Mouse (Mus musculus): ENCODE results near the gene Heatr1.
A peak's percentile ranks its signal among the peaks of the same experiment; 100 is the strongest.

Heatr1 gene

DNA sequence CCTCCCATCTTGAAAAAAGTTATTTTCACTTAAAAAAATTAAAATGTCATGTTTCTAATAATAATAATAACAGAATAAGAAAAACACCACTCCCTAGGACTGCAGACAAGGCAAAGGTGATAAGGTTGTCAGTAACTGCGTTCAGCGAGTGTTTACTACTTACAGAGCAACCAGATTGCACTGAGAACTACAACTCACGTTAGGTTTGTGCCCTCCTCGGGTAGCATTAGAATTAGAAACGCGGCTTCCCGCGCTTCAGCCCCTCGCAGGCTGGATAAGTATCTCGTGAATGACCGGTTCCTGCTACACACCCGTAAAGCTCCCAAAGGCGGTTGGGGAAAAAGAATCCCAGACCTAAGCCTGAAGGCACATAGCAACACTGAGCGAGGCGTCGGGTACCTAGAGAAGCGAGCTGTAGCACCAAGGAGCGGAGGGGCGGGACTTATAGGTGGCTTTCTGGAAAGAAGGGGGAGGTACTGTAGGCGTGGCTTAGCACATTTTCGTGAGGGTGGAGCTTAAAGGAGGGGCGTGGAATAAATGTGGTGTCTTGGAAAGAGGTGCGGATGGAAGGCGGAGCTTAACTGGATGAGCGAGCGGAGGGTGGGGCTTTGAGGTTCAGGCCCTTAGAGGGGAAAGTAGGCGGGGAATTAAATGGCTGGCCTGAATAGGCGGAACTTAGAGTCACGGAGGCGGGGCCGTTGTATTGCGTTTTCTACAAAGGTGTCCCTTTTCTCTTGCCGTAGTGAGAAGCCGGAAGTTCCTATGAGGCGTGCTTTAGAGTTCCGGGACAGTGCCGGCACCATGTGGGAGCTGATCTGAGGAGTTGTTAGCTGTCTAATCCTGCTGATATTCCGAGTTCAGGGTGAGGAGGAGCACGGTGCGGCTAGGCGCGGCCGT is at the start of gene Heatr1:
Heatr1 (plus strand) TSS at position 419 of the 897 bp plus-strand sequence.
- peak; percentile 94 for DNase-seq

DNA sequence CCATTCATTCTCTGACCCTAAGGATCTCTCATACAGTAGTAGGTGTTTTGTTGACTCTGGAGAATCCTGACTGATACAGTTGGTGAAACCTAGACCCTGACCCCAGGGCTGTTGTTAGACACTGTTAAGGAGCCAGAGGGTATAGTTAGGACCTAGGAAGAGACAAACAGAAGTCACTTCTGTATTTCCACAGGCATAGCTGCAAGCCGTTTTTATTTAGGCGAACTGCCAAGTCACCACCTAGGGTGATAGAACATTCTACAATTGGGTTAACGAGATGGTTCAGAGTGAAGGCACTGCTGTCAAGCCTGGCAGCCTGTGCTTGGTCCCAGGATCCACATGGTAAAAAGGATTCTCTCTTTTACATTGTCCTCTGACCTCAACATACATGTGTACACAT is 48.0 kb upstream of the Heatr1 start:
- no peak for DNase-seq

DNA sequence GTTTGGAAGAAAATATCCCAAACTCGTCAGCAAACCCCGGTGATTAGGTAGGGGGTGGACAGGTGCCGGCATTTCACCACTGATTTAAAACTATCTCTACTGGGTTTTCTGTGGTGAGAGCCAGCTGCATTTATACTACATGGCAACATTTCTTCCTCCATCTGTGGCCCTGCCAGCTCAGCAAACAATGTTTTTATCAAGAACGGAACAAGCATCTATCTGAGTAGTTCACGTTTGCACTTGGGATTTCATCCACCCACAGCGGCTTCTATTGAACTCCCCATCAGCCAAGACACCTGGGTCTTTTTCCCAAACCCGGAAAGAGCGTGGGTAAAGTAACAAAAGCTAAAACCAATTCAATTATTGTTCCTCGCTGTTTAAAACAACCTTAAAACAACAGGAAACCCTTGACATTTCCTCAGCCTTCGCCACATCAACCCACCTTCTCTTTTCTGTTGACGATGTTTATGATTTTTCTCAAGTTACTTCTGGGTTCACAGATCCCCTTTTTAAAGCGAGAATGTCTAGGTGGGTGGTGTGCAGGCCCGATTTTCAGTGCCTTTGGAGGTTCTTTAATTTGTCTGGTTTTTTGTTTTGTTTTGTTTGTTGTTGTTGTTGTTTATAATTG is 45.5 kb upstream of the Heatr1 start:
- peak; percentile 37 for DNase-seq

DNA sequence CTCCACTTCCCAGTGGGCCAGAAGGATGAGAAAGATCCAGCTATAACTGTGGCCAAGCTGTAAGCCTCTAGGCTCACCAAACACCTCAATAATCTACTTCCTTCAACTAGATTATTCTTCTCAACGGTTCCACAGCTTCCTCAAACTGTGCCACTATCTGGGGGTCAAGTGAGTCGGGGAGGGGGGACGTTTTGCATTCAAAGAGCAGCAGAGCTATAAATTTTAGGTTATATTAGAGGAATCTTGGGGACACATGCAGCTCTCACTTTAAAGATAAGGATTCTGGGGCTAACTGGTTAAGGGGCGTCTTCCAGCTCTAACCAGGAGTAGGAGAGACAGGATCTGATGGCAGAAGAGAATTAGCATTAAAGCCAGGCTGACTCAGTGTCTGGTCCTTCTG is 38.6 kb upstream of the Heatr1 start:
- no peak for DNase-seq

DNA sequence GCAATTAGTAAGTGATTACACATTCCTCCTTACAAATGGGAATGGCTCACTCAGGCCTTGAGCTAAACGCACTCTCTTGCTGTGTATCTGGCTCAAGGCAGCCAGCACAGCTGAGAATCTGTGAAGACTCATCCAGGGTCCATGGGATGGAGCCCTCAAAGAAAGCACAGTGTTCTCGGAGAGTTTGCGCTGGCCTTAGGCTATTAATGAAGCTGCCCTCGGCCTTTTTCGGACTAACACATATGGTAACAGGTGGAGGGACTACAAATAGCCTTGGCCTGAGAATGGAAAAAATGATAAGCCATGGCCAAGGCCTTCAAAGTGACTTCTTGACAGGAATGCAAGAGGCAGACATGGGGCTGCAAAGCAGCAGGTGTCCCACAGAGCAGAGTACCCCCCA is 37.3 kb upstream of the Heatr1 start:
- DNase-seq = no peak

DNA sequence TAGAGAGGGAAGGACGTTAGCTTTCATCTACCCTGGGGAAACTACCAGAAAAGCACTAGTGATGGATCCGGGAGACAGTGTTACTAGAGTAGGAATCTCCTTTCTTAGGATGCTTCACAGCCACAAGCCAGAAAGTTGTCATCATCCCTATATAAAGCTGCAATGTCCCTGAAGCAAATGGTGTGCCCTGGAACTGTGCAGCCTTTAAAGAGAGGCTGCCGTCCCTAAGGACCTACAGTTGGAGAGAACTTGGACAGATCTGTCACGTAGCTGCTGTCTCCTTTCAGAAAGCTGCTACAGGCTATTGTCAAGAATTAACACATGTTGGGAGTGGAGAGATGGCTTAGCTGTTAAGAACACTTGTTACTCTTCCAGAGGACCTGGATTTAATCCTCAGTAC is 33.3 kb upstream of the Heatr1 start:
- no peak for DNase-seq

DNA sequence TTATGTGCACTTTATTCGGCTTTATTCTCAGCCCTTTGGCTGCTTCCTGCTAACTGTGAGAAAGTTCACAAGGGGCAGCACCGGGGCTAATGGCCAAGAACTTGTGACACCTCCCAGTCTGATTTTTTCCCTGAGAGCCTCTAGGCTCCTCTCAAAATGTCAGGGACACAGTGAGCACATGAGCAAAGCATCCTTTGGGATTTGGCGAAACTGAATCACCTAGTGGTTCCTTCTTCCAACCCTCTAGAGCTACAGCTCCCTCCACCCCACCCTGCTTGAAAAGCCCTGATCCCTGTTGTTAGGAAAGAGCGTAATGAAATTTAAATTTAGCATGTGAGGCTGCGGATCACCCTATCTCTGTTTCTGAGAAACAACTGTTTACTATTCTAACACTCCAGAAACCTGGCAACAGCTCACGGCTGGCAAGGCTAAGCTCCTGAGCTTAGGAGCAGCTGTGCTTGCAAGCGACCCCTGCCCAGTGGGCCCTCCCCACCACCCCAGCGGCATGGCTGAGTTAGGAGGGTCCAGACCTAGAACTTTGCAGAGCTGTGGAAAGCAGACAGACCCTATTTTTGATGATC is 25.7 kb upstream of the Heatr1 start:
- no peak for DNase-seq

DNA sequence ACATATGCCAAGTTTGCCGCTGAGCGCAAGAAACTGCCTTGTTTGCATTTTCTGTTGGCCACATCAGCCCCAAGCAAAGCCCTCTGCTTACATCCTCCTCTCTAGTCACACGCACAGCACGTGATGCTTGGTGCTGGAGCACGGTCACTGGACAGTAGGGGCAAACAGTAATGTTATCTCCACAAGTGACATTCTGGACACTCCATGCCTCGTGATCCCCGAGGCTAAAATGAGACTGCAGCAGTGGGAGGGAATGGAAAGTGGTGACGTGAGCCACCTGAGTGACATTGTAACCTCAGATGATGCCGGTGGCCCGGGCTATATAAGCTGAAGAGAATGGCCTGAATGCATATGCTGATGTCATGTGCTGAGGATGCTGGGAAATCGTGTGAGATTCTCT is 24.9 kb upstream of the Heatr1 start:
- DNase-seq = no peak

DNA sequence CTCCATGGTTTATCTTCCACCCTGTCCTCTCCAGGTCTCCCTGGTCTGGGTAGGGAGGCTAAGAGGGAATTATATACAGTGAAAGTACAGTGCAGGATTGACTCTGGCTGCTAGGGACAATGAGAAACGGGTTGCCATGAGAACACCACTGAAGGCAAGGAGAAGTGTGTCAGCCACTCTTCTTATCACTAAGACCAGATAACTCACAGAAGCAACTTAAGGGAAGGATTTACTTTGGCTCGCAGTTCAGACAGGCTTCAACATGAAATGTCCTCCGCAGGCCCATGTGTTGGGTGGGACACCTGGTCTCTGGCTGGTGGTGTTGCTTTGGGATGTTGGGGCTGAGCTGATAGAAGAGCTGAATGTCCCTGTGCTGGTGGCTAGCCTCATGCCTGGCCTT is 22.1 kb upstream of the Heatr1 start:
- DNase-seq = no peak

DNA sequence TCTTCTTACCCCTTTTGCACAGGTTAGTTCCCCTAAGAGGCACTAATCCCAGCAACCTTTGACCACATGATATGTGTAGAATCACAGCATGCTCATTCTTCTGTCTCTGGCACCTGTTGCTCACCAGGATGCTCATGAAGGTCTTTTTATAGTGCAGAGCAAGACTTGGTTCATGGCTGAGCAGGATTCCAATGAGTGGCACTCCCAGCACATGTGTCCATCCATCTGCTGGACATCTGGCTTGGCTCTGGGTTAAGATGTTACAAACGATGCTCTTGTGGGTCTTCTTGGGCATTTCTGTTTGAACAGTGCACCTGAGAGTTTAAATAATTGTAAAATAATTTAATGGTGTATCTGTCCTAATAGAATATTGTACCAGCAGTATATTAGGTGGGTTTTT is 18.0 kb upstream of the Heatr1 start:
- DNase-seq = no peak

DNA sequence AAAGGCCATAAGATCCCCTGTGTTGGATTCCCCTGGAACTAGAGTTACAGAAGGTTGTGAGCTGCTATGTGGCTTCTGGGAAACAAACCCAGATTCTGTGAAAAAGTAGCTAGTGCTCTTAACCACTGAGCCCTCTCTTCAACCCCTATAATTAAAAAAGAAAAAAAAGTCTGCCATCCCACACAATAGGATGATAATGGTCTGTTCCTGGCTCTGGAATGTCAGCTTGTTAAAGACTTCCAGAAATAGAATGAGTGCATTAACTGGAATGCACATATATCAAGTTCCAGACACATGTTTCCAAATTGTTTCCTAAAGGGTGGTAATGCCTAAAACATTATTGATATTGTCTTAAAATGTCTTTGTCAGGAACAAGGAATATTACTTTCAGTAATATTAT is 10.0 kb upstream of the Heatr1 start:
- DNase-seq = no peak

DNA sequence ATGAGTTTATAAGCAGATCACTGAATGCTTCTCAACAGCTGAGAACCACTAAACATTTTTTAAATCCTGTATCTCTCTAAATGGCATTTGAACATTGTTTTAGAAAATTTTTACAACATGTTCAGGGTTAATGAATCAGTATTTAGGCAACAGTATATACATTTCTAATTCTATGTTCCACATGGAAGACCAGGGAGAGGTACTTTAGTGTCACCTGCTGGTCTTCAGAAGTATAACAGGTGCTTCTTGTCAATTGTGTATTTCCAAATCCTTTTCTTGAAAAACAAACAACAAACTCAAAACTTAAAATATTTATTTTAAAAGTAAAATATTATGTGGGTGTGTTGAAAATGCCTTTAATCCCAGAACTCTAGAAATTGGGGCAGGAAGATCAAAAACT is 8.5 kb upstream of the Heatr1 start:
- DNase-seq = peak; percentile 20

DNA sequence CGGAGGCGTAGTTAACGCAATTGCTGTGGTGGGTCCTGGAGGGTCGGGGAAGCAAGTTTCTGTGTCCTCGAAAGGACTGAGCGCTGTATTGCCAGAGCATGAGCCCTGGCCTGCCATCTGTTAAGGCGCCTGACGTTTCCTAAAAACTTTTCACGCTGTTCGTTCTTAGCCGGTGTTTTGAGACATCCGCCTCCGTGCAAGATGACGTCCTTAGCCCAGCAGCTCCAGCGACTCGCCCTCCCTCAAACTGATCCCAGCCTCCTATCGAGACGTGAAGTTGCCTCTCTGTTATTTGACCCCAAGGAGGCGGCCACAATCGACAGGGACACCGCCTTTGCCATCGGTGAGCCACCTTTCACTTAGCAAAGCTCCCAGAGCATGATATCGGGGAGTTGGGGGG is 744 bp downstream of the Heatr1 start:
- no peak for DNase-seq

DNA sequence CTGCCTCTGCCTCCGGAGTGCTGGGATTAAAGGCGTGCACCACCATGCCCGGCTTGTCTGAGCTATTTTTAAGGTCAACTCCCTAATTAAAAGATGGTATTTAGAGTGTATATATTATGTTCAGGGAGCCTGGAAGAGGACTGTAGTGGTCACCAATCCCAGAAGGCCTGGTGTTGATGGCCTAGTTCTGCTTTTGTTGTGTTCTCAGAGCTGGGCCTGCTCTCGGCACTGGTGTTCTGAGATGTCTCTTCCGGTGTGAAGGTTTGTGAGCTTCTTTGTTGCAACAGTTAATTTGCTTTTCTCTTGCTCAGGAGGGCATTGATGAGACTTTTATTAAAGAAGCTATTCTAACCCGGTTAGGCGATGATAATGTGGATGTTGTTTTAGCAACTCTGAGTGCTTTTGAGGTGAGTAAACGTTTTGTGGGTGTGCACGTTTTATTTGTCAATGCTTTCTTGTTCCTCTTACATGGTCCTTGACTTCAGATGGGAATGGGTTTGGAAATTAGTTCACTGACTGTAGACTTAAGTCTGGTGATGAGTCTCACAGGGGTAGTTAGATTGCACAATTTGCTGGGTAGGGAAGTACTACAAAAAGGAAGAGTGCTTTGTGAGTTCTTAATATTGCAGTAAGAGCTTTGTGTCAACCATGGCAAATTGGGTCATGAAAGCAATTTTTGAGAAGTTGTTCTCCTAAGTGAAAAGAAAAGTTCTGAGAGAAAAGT is 13.7 kb downstream of the Heatr1 start:
- DNase-seq = no peak

DNA sequence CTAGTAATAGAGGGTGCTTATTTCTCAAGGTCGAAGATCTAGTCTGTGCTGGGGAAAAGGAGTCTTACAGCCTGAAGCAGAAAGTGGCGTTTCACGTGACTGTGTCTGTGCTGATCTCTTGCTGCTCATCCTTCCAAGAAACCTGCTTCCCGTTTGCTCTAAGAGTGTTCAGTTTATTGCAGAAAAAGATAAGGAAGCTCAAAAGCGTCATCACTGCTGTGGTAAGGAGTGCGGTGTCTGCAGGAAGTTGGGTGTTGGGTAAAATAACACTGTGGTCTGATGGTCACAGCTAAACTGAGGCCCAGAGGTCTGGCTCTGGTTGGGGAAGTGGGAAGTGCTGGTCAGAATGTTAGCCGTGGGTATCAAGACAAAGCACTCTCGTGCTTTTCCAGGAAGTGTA is 17.2 kb downstream of the Heatr1 start:
- no peak for DNase-seq

DNA sequence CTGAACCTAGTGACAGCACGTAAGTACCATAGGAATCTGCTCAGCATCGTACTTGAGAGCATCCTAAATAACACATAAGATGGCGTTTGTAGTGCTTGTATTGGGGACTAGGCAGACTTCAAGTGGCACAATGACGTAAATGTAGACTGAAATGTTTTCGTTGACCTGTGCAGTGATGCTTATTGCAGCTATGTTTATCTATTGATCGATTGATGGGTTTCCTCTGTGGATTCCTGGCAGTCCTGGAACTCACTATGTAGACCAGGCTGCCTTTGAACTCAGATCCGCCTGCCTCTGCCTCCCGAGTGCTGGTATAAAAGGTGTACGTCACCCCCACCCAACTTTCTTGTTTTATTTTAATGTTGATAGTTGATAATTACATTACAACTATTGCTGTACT is 25.8 kb downstream of the Heatr1 start:
- DNase-seq = no peak

DNA sequence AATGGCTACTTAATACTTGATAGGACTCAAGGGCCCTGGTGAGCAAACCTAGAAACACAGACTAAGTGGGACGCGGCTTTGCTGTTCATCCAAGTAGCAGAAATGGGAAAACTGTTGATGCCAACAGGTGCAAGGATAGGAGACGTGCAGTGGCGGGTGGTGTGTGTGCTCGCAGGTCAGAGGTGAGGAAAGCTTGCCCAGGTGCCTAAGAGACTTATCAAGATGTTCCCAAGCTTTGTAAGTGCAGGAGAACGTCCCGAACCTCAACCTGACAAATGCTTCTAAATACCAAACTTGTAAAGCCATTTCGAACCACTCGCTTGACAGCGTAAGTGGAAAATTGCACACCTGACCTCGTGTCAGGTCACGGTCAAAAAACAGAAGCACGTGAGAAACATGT is 33.7 kb downstream of the Heatr1 start:
- no peak for DNase-seq

DNA sequence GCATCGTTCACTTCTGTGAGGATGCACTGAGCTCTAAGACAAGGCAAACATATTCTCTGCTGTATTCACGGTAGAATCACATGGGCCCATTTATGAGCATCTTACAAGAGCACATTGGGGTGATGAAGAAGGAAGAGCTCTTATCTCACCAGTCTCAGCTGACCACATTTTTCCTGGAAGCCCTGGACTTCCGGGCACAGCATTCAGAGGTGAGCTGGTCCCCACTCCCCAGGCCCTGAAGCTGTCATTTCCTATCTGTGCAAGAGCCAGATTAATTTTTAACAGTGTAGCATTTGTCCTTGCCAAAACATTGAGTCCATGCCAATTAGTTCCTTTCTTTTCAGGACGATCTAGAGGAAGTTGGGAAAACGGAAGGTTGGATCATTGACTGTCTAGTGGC is 39.0 kb downstream of the Heatr1 start:
- no peak for DNase-seq

DNA sequence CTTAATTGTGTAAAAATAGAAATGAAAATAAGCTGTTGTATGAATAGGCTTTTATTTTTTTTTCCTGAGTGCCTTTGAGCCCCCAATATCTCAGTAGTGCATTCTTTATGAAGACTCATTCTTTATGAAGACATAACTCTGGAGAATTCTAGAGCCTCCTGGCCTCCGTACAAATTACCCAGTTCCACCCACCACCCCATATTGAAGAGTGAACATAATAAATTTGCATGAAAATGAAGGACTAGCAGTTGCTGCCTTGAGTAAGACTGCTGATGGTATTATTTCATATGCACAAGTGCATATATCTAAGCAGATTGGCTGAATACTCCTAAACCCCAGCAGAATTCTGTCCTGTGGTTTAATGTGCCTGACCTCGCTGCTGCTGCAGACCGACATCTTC is 44.8 kb downstream of the Heatr1 start:
- DNase-seq = no peak

DNA sequence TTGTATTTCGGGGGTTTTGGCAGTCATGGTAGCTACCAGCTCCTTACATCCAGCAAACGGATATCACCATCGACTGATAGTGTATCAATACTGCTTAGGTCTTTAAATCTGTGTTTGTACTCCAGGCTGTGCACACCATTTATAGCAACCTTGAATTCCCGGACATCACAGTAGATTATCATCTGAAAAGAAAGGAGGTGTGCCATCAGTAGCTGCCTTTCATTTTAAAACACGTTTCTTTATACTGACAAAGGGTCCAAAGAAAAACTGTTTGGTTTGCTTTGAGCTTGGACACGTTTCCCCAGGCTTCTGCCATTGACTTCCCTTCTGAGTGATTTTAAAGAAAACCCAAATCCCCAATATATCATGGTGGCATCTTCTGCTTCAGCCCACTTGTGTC is 46.0 kb downstream of the Heatr1 start:
- no peak for DNase-seq

DNA sequence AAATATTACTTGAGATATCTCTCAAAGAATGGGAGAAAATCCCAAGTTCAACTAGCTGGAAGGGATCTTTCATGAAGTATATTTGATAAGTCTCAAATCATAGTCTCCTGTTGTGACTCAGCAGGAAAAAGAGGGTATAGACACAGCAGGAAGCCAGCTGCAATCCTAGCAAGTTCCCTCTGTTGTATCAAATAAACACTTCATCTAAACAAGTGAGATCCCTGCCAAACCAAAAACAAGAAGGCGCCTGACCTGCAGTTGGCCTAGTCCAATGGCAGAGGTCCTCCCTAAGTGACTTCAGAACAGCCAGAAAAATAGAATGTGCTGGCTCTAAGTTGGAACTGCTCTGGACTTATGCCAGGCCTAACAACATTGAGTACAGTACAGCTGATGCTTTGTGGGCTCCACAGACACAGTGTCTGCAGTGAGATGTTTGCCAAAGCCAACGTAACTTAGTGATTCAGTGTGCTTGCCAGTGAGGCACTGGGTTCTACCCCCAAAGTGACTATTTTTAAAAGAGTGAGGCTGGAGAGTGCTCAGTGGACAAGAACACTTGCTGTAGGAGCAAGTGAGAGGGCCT is 47.3 kb downstream of the Heatr1 start:
- no peak for DNase-seq

DNA sequence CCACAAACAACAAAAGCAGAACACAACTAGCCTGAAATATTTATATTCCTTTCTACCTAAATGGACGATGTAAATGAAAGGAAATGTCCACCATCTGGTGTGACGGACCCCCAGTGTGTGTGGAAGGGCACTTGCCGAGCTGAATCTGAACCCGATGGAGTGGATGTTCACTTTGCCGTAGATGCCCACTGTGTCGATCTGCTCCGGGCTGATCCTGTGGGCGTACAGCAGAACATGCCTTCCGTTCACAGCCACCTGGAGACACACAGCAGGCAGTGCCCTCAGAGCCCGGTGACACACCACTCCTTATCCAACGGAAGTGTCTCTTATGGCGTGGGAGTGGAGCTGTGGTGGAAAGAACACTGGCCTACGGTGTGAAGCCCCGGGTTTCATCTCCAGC is 58.3 kb downstream of the Heatr1 start:
- no peak for DNase-seq

DNA sequence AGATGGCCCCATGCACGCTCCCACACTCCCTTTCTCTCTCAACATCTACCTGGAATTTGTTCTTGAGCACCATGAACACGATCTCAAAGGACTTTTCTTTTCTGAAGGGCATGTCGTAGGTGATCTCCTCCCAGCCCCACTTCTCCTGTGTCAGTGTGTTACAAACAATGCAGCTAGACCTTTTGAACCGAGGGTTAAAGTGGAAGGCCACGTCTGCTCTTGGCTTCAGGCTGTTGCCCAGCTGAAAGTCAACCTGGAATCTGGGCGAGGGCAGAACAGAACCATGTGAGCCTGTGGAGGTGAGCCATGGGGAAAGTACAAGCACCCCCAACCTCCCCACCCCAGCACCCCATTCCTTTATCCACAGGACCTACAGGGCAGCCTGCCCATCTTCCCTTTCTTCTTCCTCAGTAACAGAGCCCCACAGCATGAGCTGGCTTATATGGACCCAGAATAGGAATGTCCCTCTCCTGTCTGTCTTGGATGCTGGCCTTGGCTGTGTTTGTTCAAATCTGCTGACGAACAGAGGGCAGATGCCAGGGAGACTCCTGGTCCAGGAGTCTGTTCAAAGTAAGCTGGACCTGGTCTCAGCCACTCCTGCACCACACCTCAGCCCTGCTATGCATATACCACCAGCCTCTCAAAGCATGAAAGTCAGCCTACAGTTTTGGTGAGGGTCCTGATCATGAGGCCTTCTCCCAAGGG is 60.0 kb downstream of the Heatr1 start:
- DNase-seq = no peak
